Mouse (Mus musculus): ENCODE measurements around the gene Gtf3a. TPM values are rescaled to one million over a fixed set of nuclear protein-coding genes. Genes with fewer than 3 reads are reported as not detected.

Gtf3a gene
- polyA plus RNA-seq, 1 experiment, result 63.5 TPM

DNA sequence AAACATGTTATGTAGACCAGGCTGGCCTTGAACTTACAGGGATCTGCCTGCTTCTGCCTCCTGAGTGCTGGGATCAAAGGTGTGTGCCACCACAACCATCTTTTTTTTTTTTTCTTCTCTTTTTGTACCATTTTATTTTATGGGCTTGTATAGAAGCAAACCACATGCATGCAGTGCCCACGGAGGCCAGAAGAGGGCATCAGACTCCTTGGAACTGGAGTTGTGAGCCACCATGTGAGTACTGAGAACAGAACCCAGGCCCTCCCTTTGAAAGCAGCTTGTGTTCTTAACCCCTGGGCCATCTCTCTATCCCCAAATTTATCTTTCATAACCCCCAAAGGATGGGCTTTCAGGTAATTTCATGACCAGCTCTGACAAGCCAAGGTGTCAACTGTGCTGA, 54.8 kb downstream of the Gtf3a start:
- peaks cover 77% of the 10 kb centered on the region for H3K9me3 ChIP-seq
- no peak overlapping the region for H3K4me3 ChIP-seq (replicated peaks)
- H3K4me1 ChIP-seq, result peaks cover 7% of the 10 kb centered on the region
- H3K36me3 ChIP-seq (replicated peaks; ENCODE audit: low read length), result no peaks in the 10 kb centered on the region
- TF ChIP-seq FLI1 (IDR thresholded peaks at IDR 0.05; ENCODE audit: low read length) (no peak), GATA1 (IDR thresholded peaks at IDR 0.05; ENCODE audit: borderline replicate concordance, low read length) (no peak)
- peaks cover 16% of the 10 kb centered on the region for H3K27me3 ChIP-seq (replicated peaks)

Other genes starting within 250 kb of the Gtf3a start
- 0.63 and 3.6 TPM in 2 replicates for gene Usp12, start 153.7 kb upstream of the Gtf3a start, polyA plus RNA-seq (2012; ENCODE audit: insufficient read depth, low replicate concordance)
- 15.4 and 53.6 TPM in 2 replicates for gene Rpl21, start 115.8 kb upstream of the Gtf3a start, polyA plus RNA-seq (2012; ENCODE audit: insufficient read depth, low replicate concordance)
- 6.5 and 7.0 TPM in 2 replicates for gene Rasl11a, start 103.6 kb upstream of the Gtf3a start, polyA plus RNA-seq (2012; ENCODE audit: insufficient read depth, low replicate concordance)
- 0.79 and 6.0 TPM in 2 replicates for gene Mtif3, start 15.1 kb downstream of the Gtf3a start, polyA plus RNA-seq (2012; ENCODE audit: insufficient read depth, low replicate concordance)
- 4.1 and 5.7 TPM in 2 replicates for gene Lnx2, start 127.9 kb downstream of the Gtf3a start, polyA plus RNA-seq (2012; ENCODE audit: insufficient read depth, low replicate concordance)
- 78.9 and 100 TPM in 2 replicates for gene Polr1d, start 128.4 kb downstream of the Gtf3a start, polyA plus RNA-seq (2012; ENCODE audit: insufficient read depth, low replicate concordance)
- not detected in 2 replicates for gene Gsx1, start 240.0 kb downstream of the Gtf3a start, polyA plus RNA-seq (2012; ENCODE audit: insufficient read depth, low replicate concordance)

All from megakaryocyte, embryonic 14.5 days (primary cell).